Mouse (Mus musculus) lung, postnatal 4 days (tissue): ENCODE measurements around the gene Dnajb14.
A peak's percentile ranks its signal among the peaks of the same experiment; 100 is the strongest.
"Not testable (repeated sequence)": the region's sequence is repeated elsewhere in the genome, so short reads cannot be mapped to it uniquely, and the experiment has no call there.

Experiments
- DNase-seq, 2 experiments: peaks; one replicate each; pipeline ENCODE4 v3.0.0; 2021

The Dnajb14 gene

GRCm38 (mm10) chr3:137867437-137868093, at the start of gene Dnajb14:
Gene Dnajb14 (plus strand): TSS chr3:137867675.
- peak; percentile 72 to 85 for DNase-seq

DNA sequence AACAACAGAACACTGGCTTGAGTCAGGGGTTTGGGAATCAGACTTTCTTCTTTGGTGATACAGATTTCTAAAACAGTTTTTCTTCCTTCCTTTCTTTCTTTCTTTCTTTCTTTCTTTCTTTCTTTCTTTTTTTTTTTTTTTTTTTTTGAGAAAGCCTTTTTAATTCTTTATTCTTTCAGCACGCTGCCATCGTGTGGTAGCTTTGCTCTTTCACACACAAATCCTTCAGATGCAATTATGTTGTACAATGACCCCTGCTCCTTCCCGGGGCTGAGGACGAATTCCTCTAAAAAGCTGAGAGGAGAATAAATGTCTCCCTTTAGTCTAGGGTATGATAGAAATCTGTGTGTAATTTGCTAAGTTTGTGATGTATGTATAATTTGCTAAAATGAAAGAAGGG, 48.8 kb upstream of the Dnajb14 start:
- DNase-seq: no peak

GRCm38 (mm10) chr3:137820688-137821467, 46.6 kb upstream of the Dnajb14 start:
- DNase-seq: no peak

DNA sequence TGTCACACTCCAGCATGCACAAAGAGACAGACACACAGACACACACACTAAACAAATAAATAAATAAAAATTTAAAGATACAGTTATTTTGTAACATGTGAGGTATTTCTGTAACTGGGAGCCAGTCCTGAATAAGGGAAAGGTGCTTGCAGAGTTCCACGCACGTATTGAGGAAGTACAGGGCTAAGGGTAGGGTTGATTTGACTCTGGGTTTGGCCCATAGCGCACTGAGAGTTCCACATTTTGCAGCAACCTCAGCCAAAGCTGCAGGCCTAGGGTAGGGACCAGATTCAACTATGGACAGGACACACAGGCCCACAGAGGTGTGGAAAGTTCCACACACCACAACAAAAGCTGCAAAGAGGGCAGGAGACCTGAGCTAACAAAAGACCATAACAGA, 44.2 kb upstream of the Dnajb14 start:
- DNase-seq: no peak

- peak; percentile 10 to 31 for DNase-seq
These were observed 39.8 kb upstream of the Dnajb14 start for GRCm38 (mm10) chr3:137827678-137828077.

DNA sequence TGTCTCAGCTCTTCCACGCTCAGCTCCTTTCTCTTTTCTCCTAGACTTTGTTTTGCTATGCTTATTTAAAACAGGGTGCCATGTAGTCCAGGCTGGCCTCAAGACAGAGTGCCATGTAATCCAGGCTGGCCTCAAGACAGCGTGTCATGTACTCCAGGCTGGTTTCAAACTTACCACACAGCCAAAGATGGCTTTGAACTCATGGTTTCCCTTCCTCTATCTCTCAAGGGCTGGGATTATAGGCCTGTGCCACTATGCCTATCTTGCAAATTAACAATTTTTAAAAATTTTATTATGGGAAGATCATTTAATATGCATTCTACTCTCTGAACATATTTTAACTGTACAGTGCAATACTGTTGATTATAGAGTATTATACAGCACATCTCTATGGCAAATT, 36.3 kb upstream of the Dnajb14 start:
- DNase-seq: no peak

- DNase-seq: no peak
These were observed 34.3 kb upstream of the Dnajb14 start for GRCm38 (mm10) chr3:137833128-137833527.

- DNase-seq: no peak
These were observed 33.8 kb upstream of the Dnajb14 start for GRCm38 (mm10) chr3:137833698-137834097.

DNA sequence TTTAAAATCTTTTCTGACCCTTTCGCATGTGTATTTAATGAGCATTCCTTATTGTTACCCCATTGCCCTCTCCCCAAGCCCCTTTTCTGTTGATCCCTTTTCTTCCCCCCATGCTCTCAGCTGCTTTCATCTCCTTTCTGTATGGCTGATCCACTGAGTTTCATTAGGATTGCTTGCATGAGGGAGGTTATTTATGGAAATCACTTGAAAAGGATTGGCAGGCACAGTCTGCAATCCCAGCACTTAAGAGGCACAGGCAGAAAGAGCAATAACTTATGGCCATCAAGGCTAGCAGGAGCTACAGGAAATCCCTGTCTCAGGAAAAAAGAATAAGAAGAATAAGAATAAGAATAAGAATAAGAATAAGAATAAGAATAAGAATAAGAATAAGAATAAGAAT, 30.9 kb upstream of the Dnajb14 start:
- no peak for DNase-seq

DNA sequence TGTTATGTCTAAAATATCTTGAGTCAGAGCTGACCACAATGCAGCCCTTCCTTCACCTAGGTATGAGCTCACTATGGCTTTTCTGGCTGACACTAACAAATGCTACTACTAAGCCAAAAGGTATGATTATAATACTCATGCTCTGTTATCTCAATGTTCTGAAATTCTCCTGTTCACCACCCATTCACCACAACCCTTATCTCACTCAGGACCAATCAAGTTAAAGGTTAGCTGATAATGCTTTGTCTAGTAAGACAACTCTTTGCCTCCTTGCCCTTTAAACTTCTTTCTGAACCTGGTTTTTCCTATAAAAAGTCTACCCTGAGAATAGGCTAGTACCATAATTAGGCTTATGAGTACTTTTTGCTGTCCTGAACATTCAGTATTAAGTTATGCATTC, 29.3 kb upstream of the Dnajb14 start:
- DNase-seq: no peak

DNA sequence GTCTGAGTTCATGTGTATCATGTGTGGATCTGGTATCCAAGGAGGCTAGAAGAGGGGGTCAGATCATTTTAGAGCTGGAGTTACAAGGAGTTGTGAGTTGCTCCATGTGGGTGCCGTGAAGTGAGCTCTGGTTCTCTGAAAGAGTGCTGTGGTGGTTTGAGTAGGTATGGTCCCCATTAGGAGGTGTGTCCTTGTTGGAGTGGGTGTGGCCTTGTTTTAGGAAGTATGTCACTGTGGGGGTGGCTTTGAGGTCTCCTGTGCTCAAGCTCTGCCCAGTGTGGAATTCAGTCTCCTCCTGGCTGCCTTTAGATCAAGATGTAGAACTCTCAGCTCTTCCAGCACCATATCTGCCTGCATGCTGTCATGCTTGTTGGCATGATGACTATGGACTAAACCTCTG, 24.5 kb upstream of the Dnajb14 start:
- DNase-seq: no peak

DNA sequence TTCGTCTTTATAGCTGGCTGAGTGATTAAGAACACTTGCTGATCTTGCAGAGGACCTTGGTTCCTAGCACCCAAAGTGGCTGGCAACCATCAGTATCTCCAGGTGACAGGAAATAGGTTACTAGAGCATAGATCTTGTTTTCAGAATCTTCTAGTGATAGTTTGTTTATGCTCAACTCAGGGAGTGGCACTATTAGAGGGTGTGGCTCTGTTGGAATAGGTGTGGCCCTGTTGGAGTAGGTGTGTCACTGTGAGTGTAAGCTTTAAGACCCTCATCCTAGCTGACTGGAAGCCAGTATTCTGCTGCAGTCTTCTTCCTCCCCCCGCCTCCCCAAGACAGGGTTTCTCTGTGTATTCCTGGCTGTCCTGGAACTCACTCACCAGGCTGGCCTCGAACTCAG, 23.2 kb upstream of the Dnajb14 start:
- DNase-seq: no peak

- DNase-seq: no peak
These were observed 20.9 kb upstream of the Dnajb14 start for GRCm38 (mm10) chr3:137846552-137846951.

DNA sequence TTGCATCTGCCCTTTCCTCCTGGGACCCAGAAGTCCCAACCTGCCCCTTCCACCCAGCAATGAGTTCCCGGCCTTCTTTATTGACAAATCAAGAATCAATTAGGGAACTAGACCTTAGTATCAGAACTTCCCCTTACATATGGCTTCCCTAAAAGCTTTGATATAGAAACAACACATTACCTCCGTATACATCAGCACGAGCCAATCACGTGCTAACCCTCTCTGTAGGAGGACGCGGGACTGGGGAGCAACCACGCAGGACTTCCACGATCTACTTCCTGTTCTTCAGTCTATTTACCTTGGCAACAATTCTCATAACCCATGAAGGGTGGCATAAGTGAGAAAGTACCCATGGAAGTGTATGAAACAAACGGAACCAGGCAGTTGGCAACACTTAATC, 19.1 kb upstream of the Dnajb14 start:
- DNase-seq: peak; percentile 23 to 29

DNA sequence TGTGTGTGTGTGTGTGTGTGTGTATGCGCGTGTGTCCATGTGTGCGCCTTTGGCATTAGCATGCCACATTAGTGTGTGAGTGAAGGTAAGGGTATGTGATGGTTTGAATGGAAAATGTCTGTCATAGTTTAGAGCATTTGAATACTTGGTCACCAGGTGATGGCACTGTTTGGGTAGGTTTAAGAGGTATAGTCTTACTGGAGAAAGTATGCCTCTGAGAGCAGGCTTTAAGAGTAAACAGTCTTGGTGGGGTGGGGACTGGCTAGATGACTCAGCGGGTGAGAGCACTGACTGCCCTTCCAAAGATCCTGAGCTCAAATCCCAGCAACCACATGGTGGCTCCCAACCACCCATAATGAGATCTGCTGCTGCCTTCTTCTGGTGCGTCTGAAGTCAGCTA, 17.8 kb upstream of the Dnajb14 start:
- DNase-seq: no peak

GRCm38 (mm10) chr3:137851196-137851595, 16.3 kb upstream of the Dnajb14 start:
- no peak for DNase-seq

DNA sequence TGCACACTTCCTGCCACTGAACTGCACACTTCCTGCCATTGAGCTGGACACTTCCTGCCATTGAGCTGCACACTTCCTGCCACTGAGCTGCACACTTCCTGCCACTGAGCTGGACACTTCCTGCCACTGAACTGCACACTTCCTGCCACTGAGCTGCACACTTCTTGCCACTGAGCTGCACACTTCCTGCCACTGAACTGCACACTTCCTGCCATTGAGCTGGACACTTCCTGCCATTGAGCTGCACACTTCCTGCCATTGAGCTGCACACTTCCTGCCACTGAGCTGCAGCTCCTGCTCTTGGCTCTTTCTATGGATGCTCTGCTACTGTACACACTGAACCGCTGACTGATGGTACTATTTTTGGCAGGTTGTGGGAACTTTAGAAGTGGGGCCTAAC, 14.5 kb upstream of the Dnajb14 start:
- not testable (repeated sequence) for DNase-seq

GRCm38 (mm10) chr3:137855328-137855727, 12.1 kb upstream of the Dnajb14 start:
- no peak for DNase-seq

GRCm38 (mm10) chr3:137856061-137856460, 11.4 kb upstream of the Dnajb14 start:
- DNase-seq: peak; percentile 23 to 37

- DNase-seq: peak; percentile 44 to 69
These were observed 6.9 kb upstream of the Dnajb14 start for GRCm38 (mm10) chr3:137860394-137861170.

DNA sequence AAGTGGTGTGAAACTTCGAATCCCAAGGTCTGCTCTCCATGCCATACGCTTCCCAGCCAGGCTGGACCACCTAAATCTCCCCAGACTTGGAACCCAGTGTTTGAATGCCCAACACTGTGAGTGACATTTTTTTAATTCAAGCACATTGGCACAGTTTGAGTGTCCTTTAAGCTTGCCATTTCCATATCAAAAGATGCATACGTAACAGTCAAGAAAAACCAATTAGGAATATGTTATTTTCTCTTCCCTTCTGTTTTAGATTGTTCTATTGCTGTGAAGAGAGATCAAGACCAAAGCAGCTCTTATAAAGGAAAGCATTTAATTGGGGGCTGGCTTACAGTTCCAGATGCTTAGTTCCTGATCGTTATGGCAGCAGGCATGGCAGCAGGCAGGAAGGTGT, 6.0 kb upstream of the Dnajb14 start:
- no peak for DNase-seq

DNA sequence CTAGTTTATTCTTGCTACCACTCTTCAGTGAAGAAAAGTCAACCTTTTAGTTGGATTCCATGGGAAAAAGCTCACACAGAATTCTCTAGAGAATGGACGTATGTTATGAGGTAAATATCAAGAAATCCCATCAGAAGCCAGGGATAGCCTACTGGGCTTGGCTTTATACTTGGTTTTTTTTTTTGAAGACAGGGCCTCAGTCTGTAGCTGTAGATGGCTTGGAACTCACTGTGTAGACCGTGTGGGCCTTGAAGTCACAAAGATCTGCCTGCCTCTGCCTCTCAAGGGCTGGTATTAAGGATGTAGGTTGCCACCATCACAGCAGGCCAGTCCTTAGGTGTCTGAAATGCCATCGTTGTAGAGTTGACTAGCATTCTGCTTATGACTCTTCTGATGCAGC, 4.9 kb upstream of the Dnajb14 start:
- DNase-seq: no peak

DNA sequence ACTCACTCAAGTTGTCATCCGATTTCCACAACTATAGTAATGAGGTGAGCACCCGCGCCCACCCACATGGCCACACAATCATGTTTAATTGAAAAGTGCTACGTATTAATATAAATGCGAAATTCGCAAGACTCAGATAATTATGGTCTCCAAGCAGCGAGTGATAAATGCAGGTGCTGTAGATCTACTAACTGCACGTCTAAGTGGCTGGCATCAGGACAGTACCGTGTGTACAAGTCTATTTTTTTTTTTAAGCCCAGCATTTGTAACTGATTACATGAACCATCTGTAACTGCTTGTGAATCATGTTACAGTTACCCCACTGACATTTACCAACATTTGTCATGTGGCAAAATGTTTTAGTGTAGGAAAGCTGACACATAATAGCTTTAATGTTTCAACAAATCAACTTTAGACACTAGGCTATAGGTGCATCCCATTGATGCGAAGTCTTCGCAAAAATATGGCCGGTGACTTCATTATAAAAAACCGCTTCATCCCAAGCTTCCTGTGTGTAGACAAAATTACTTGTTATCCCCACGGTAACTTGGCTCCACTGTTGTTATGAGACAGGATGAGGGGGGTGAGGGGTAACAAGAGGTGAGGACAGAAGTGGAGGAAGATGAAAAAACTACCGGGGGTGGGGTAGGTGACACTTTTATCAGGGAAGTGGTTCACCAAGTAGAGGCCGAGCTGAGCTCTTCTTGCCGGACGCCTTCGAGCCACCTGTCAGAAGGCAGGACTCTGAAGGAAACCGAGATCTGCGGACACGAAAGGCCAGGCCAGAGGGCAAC, 3.9 kb upstream of the Dnajb14 start:
- DNase-seq: no peak
